Mouse (Mus musculus): ENCODE results near the gene Pcnx2. TPM values are rescaled to one million over a fixed set of nuclear protein-coding genes. Genes with fewer than 3 reads are reported as not detected.
A peak's percentile ranks its signal among the peaks of the same experiment; 100 is the strongest.

The Pcnx2 gene
- polyA plus RNA-seq, 1 experiment from 2014 or later: 0.27 TPM

DNA sequence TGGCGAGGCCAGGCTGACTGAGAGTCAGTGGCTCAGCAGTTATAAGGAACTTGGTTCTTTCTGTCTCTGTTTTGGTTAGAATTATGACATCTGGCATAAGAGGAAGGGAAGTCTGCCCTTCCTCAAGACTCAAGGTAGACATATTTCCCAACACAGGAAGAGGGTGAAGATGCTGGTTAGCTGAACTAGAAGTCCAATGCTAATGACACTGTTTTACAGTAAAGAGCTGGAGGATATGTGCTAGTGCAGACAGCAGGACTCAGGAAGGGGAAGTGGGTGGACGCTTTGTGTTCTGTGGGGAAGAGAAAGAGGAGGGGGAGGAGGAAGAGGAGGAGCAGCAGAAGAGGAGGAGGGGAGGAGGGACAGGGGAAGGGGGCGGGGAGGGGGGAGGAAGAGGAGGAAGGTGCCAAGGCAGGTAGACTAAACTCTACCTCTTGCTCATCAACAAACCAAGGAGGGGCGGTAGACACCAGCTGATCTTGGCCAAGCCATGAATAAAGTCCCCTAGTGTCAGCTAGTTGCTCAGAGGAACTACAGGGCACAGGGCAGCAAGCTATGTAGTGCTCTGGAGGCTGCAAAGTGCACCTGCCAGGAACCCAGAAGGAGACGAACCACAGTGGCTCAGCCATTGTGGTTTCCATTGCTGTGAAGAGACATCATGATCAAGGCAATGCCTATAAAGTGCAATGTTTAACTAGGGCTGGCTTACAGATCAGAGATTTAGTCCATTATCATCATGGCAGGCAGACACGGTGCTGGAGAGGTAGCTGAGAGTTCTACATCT lies 172.9 kb downstream of the Pcnx2 start:
- Histone ChIP-seq H3K27me3 (replicated peaks) (no peaks in the 10 kb centered on the region), H3K9me3 (no peaks in the 10 kb centered on the region), H3K4me2 (no peak overlapping the region), H3K27ac (no peak overlapping the region), H3K9ac (no peak overlapping the region), H3K4me1 (0 out of 2 replicates have a peak, but pooled peaks cover 4% of the 10 kb centered on the region), H3K36me3 (no peaks in the 10 kb centered on the region), H3K4me3 (replicated peaks) (no peak overlapping the region)
- WGBS: 76% methylated on average over 6 of the region's 6 CpGs
- ATAC-seq (ENCODE audit: insufficient read depth, low FRiP score, low read depth): no peak

DNA sequence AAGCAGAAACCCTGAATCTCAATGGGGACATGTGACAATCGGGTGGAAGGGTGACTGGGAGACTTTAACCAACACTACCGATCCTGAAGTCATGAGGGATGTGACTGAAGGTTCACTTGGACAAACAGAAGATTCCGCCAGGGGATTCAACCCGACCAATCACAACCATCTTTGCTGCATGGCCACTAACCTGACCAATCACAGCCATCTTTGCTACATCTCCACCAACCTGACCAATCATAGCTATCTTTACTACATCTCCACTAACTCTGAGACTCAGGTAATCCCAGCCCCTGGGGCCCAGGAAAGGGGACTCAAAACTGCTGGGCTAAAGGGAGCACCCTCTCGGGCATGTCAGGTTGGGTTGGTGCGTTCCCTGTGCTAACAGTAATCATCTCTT lies 174.7 kb downstream of the Pcnx2 start:
- no peak for ATAC-seq (ENCODE audit: insufficient read depth, low FRiP score, low read depth)
- H3K36me3 ChIP-seq: no peaks in the 10 kb centered on the region
- H3K4me2 ChIP-seq: no peak overlapping the region
- WGBS: 84% methylated on average over 6 of the region's 6 CpGs
- no peaks in the 10 kb centered on the region for H3K27me3 ChIP-seq (replicated peaks)
- H3K9me3 ChIP-seq: no peaks in the 10 kb centered on the region
- H3K27ac ChIP-seq: no peak overlapping the region
- H3K4me1 ChIP-seq: 0 out of 2 replicates have a peak, but pooled peaks cover 4% of the 10 kb centered on the region
- no peak overlapping the region for H3K4me3 ChIP-seq (replicated peaks)
- no peak overlapping the region for H3K9ac ChIP-seq

DNA sequence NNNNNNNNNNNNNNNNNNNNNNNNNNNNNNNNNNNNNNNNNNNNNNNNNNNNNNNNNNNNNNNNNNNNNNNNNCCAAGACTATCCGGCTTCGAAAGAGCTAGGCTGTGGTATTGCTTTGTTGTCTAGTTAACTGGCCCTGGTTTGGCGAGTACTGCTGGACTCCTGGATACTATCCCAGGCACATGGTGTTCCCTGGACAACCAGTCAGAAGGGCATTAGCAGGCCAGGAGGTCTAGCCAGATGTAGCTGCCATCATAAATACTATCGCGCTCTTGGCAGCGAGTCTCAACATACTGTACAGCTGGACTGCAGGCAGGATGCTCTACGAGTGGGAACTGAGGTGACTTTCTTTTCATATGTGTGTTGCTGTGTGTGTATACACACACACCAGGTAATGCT lies 175.4 kb downstream of the Pcnx2 start:
- H3K4me3 ChIP-seq (replicated peaks): no peak overlapping the region
- no peak overlapping the region for H3K9ac ChIP-seq
- H3K27me3 ChIP-seq (replicated peaks): no peaks in the 10 kb centered on the region
- no peak for ATAC-seq (ENCODE audit: insufficient read depth, low FRiP score, low read depth)
- no peaks in the 10 kb centered on the region for H3K36me3 ChIP-seq
- no peaks in the 10 kb centered on the region for H3K9me3 ChIP-seq
- 0 out of 2 replicates have a peak, but pooled peaks cover 4% of the 10 kb centered on the region for H3K4me1 ChIP-seq
- WGBS: 82% methylated on average over 7 of the region's 7 CpGs
- H3K4me2 ChIP-seq: no peak overlapping the region
- no peak overlapping the region for H3K27ac ChIP-seq

DNA sequence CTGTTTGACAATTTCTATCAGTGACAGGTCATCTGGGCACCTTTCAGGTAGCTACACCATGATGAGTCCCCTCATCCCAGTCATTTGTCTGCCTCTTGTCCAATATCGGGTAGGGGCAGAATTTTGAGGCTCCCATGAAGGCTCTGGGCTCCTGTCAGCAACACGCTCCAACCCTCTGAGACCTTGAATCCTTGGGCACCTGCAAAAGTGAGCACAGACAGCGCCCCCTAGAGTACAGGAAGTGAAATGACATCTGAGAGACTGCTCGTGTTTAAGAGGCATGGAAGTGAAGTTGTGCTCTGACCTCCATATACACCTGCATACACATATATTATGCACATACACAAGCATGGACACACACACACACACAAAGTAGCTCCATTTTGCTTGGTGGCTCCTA lies 179.2 kb downstream of the Pcnx2 start:
- Histone ChIP-seq H3K4me3 (replicated peaks) (no peak overlapping the region), H3K9me3 (no peaks in the 10 kb centered on the region), H3K9ac (no peak overlapping the region), H3K4me1 (no peaks in the 10 kb centered on the region), H3K4me2 (no peak overlapping the region), H3K36me3 (no peaks in the 10 kb centered on the region), H3K27ac (no peak overlapping the region), H3K27me3 (replicated peaks) (no peaks in the 10 kb centered on the region)
- WGBS: 58% methylated on average over 4 of the region's 4 CpGs
- ATAC-seq (ENCODE audit: insufficient read depth, low FRiP score, low read depth): no peak

DNA sequence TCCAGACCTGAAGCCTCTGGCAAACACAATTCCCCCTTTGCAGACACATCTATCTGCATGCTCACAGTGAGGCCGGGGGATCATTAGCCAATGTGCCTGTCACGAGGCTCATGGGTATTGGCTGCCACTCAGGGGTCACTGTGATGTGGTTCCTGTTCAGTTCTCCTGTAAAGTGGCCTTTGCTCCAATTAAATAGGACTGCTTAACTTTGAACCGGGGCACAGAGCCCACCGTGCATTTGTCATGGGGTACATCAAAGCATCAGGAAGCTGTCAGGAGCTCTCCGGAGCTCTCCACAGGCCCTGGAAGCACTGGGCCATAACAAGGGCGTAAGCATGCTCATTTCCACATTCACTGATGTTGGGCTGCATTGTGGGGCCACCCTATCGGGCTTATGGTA lies 181.5 kb downstream of the Pcnx2 start:
- Histone ChIP-seq H3K4me1 (no peaks in the 10 kb centered on the region), H3K27ac (no peak overlapping the region), H3K27me3 (replicated peaks) (no peaks in the 10 kb centered on the region), H3K9me3 (no peaks in the 10 kb centered on the region), H3K36me3 (no peaks in the 10 kb centered on the region), H3K4me2 (no peak overlapping the region), H3K9ac (no peak overlapping the region), H3K4me3 (replicated peaks) (no peak overlapping the region)
- 41% methylated on average over 7 of the region's 7 CpGs for WGBS
- ATAC-seq (ENCODE audit: insufficient read depth, low FRiP score, low read depth): no peak

DNA sequence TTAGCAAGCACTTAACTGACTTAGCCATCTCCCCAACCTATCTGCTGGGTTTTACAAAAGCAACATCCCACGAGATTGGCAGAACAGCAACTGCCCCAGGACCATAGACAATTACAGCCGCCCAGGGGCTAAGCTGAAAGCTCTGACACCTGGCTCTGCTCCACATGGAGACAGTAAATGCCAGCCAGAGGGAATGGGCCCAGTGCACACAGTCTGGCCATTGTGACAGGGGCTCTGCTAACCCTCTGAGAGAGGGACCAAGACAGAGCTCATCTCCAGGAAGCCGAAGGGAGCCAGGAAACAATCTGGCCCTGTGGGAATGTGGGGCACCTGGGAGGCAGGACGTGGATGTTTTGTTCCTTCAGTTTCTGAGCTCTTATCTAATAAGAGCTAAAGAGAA lies 181.9 kb downstream of the Pcnx2 start:
- WGBS: 51% methylated on average over 4 of the region's 4 CpGs
- H3K27ac ChIP-seq: no peak overlapping the region

DNA sequence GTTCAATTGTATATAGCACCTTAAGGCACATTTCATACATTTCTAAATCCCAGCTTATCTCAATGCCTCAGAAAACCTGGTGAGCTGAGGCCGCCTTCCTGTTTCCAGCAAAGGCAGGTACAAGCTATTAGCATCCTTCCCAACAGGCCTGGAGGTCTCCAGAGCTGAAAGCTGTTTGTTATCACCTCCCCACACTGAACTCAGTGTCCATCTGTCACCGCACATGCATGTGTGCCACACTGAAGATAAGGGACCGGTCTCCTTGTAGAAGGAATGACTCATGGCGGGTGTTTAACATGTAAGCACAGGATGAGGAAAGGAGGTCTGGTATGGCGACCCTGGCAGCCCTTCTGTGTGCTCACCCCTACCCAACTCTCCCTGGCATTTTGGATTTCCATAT lies 186.6 kb downstream of the Pcnx2 start:
- no peak overlapping the region for H3K9ac ChIP-seq
- H3K36me3 ChIP-seq: no peaks in the 10 kb centered on the region
- 73% methylated on average over 5 of the region's 5 CpGs for WGBS

More for the DNA sequence above, 181.9 kb downstream of the Pcnx2 start:
- H3K9me3 ChIP-seq: no peaks in the 10 kb centered on the region
- H3K9ac ChIP-seq: no peak overlapping the region
- ATAC-seq (ENCODE audit: insufficient read depth, low FRiP score, low read depth): no peak
- H3K4me1 ChIP-seq: no peaks in the 10 kb centered on the region
- H3K27me3 ChIP-seq (replicated peaks): no peaks in the 10 kb centered on the region
- H3K36me3 ChIP-seq: no peaks in the 10 kb centered on the region
- H3K4me3 ChIP-seq (replicated peaks): no peak overlapping the region
- H3K4me2 ChIP-seq: no peak overlapping the region

DNA sequence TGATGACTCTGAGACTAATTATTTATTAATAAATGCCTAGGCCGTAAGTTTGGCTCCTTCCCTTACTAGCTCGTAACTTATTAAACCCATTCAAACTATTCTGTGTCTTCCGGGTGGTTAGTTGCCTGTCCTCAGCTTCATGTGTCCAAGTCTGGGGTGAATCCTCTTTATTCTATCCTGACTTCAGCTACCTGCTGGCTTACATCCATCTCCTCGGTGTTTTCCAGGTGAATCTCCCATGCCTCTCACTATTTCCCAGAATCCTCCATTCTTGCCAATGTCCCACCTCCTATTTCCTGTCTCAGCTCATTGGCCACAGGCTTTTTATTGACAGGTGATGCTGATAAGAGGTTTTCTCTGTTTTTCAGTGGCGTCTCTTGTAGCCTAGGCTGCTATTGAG lies 188.9 kb downstream of the Pcnx2 start:
- H3K4me2 ChIP-seq: no peak overlapping the region
- 85% methylated on average over 5 of the region's 5 CpGs for WGBS
- H3K9ac ChIP-seq: no peak overlapping the region
- no peaks in the 10 kb centered on the region for H3K27me3 ChIP-seq (replicated peaks)
- no peak overlapping the region for H3K27ac ChIP-seq
- no peaks in the 10 kb centered on the region for H3K4me1 ChIP-seq
- ATAC-seq (ENCODE audit: insufficient read depth, low FRiP score, low read depth): no peak
- H3K4me3 ChIP-seq (replicated peaks): no peak overlapping the region
- no peaks in the 10 kb centered on the region for H3K36me3 ChIP-seq
- no peaks in the 10 kb centered on the region for H3K9me3 ChIP-seq

More for the DNA sequence above, 186.6 kb downstream of the Pcnx2 start:
- Histone ChIP-seq H3K4me2 (no peak overlapping the region), H3K27me3 (replicated peaks) (no peaks in the 10 kb centered on the region), H3K9me3 (no peaks in the 10 kb centered on the region), H3K4me3 (replicated peaks) (no peak overlapping the region), H3K27ac (no peak overlapping the region), H3K4me1 (no peaks in the 10 kb centered on the region)
- peak; percentile 56; the same call in 1 of the 2 replicates for ATAC-seq (ENCODE audit: insufficient read depth, low FRiP score, low read depth)

DNA sequence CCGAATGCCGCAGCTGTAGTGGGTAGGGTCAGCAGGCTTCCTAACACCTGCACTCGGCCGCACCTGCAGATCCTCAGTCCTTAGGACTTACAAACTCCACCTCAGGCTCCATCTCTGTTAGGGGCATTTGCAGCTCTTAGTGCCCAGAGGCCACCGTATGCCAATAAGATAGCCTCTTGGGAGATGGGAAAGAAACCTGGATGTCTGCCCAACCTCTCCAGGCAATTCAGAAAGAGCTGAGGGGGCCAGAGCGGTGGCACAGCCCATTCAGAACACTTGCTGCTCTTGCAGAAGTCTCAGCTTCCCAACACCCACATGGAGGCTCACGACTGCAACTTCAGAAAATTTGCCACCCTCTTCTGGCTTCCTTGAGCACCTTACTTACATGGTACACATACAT lies 192.3 kb downstream of the Pcnx2 start:
- H3K4me3 ChIP-seq (replicated peaks): no peak overlapping the region
- H3K36me3 ChIP-seq: no peaks in the 10 kb centered on the region
- no peaks in the 10 kb centered on the region for H3K4me1 ChIP-seq
- no peaks in the 10 kb centered on the region for H3K9me3 ChIP-seq
- no peaks in the 10 kb centered on the region for H3K27me3 ChIP-seq (replicated peaks)
- 84% methylated on average over 7 of the region's 7 CpGs for WGBS
- H3K9ac ChIP-seq: no peak overlapping the region
- no peak for ATAC-seq (ENCODE audit: insufficient read depth, low FRiP score, low read depth)
- H3K4me2 ChIP-seq: no peak overlapping the region
- no peak overlapping the region for H3K27ac ChIP-seq

DNA sequence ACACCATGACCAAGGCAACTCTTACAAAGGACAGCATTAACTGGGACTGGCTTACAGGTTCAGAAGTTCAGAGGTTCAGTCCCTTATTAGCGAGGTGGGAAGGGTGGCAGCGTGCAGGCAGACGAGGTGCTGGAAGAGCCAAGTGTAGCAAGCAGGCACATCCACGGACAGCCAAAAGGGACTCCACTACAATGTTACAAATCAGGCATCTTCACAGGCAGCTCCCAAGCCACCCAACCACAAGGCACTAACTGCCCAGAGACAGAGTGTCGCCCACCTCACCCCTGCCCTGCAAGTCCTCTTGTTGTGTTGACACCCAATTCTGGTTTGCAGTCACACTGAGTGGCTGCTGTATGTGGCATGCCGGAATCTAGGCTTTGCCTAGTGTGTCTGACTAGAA lies 193.7 kb downstream of the Pcnx2 start:
- Histone ChIP-seq H3K27ac (no peak overlapping the region), H3K9me3 (no peaks in the 10 kb centered on the region), H3K4me2 (no peak overlapping the region), H3K4me3 (replicated peaks) (no peak overlapping the region), H3K4me1 (no peaks in the 10 kb centered on the region), H3K36me3 (no peaks in the 10 kb centered on the region), H3K9ac (no peak overlapping the region), H3K27me3 (replicated peaks) (no peaks in the 10 kb centered on the region)
- no peak for ATAC-seq (ENCODE audit: insufficient read depth, low FRiP score, low read depth)
- WGBS: 91% methylated on average over 6 of the region's 6 CpGs

DNA sequence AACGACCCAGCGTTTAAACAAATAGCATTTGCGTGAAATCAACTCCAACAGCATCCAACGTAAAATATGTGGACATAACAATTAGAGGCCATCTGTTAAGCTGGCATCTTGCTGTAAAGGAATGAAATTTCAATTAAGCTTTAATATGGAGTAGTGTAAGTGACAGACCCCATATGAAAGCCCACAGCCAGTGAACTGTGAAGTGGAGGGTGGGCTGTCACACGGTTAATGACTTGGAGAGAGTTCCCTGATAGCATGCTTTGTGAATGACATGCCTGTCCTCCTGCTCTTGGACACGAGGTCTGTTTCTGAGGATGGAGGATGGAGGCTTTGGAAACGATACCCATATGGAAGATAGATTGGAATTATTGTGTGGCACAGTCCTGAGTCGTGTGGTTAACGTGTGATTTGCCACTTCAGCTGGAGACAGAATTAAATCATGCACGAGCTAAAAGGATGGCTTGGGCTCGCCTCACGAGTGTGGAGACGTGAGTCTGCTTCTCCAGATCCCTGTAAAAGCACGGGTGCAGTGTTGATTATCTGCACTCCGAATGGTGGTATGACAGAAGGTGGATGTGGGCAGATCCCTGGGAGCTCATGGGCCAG lies 195.1 kb downstream of the Pcnx2 start:
- no peaks in the 10 kb centered on the region for H3K9me3 ChIP-seq
- no peak for ATAC-seq (ENCODE audit: insufficient read depth, low FRiP score, low read depth)
- no peaks in the 10 kb centered on the region for H3K36me3 ChIP-seq
- H3K4me2 ChIP-seq: no peak overlapping the region
- no peak overlapping the region for H3K4me3 ChIP-seq (replicated peaks)
- H3K4me1 ChIP-seq: no peaks in the 10 kb centered on the region
- 76% methylated on average over 15 of the region's 15 CpGs for WGBS
- H3K27me3 ChIP-seq (replicated peaks): no peaks in the 10 kb centered on the region
- H3K27ac ChIP-seq: no peak overlapping the region
- no peak overlapping the region for H3K9ac ChIP-seq

Data from stomach, embryonic 15.5 days (tissue).